Mouse (Mus musculus) bone marrow macrophage, adult 2 months (primary cell): ENCODE results near the gene Vwf.

Experiments used
- CTCF ChIP-seq: IDR thresholded peaks from 2 replicates; pipeline ENCODE4 v1.5.1; 2012; ENCODE audit warnings: low read depth, mild to moderate bottlenecking, low read length, moderate library complexity
- POLR2A ChIP-seq: IDR thresholded peaks from 2 replicates; pipeline ENCODE4 v1.6.1; 2012; ENCODE audit warnings: mild to moderate bottlenecking, low read depth, low read length, borderline replicate concordance

GRCm38 (mm10) chr6:125540826-125541225 lies 5.7 kb upstream of the Vwf start:
- TF ChIP-seq POLR2A (no peak), CTCF (no peak)
